Mouse (Mus musculus) lung, adult 2 months (tissue): ENCODE data around the gene Mcm10.

Experiments used
- CTCF ChIP-seq: fragments of 200-500 bp; IDR thresholded peaks from 2 replicates; pipeline ENCODE4 v1.5.1; 2011; ENCODE audit warnings: mild to moderate bottlenecking, low read length, control low read depth; ENCODE audit not compliant: insufficient read depth
- POLR2A ChIP-seq: fragments of 200-500 bp; IDR thresholded peaks from 2 replicates; pipeline ENCODE4 v1.6.1; 2011; ENCODE audit warnings: low read depth, mild to moderate bottlenecking, control low read depth, low read length, borderline replicate concordance; ENCODE audit errors: extremely low read depth

DNA sequence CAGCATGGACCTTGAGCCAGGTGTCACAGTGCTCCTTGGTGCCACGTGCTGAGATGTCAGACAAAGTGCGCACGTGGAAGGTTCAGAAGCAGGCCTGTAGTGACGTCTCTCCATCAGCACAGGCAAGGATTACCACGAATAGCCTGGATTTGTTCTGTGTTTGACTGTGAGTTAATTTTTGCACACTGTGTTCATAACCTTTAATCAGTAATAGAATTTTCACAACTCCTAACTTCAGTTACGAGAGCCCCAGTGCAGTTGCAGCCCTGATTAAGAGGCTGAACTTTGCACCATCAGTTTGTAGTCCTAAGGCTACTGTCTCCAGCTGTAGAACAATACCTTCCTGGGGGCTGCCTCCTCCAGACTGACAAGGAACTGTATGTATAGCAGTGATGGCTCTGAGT is 16.2 kb downstream of the Mcm10 start:
- TF ChIP-seq POLR2A (no peak), CTCF (no peak)
